ENCODE assay signal across 31 mouse cellular contexts in the genomic region with DNA sequence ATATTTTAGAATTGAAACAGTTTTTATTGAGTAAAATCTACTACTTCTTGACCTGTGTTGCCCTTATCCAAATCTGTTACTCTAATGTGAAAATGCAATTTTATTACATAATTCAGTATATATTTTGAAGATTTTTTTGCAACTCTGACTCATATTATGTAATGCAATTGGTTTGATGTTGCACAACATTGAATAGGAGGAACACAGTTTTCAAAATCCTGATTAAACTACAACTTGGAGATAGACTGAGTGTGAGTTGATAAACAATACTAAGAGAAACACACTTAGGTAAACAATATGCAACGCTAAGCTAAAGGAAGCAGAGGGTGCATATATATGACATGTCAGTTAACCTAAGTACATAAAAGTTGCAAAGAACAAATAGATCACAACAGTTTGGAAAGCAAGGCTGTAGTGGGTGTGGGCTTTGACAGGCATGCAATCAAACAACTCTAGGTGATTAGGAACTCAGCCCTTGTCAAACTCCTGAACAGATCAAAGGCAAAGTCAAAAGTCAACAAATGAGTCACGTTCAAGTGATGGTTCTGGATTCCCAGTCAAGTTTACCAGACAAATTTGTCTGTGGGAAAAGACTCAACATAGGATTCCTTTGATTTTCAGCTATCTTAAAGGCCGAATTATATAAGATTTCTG.
DNase-seq lines count a peak whose midpoint lies in the region; ATAC-seq lines count a peak whose summit lies in the region.
"Had no signal": no experiment of that assay in that cellular context is flagged by ENCODE, and none has a peak within 500 bp of the region (broad histone marks: within the 10 kb centered on the region; RNA-seq: fewer than 3 reads in every experiment).

No protein-coding gene starts in this region.

- H3K4me2 ChIP-seq in liver, embryonic 16.5 days (ENCODE audit: low read depth, low read length): no peak overlapping the region
- H3K4me2 ChIP-seq in liver, embryonic 11.5 days: no peak overlapping the region
- H3K4me2 ChIP-seq in intestine, embryonic 15.5 days (replicated peaks): no peak overlapping the region
- H3K4me2 ChIP-seq: forebrain, embryonic 15.5 days; heart, embryonic 11.5 days; hindbrain, embryonic 12.5 days; liver, embryonic 13.5 days; lung, embryonic 15.5 days; neural tube, embryonic 15.5 days had no signal

- peak; percentile 53; the same call in 1 of the 2 replicates for ATAC-seq in liver, embryonic 16.5 days (ENCODE audit: low read depth)
- ATAC-seq in liver, embryonic 11.5 days (replicated peaks; ENCODE audit: low FRiP score): no peak
- ATAC-seq in intestine, embryonic 15.5 days: peak; percentile 83
- ATAC-seq in megakaryocyte, adult 5-6 weeks (ENCODE audit: poor library complexity, severe bottlenecking): peak; percentile 68
- no peak for ATAC-seq in CD4-positive, CD25-positive, alpha-beta regulatory T cell, adult 4 months
- ATAC-seq: forebrain, embryonic 15.5 days; hindbrain, postnatal 0 days had no signal

- no peaks in the 10 kb centered on the region for H3K27me3 ChIP-seq in liver, embryonic 16.5 days (ENCODE audit: control insufficient read depth, insufficient read depth, low read depth, low read length)
- H3K27me3 ChIP-seq in liver, embryonic 11.5 days (replicated peaks; ENCODE audit: control insufficient read depth, insufficient read depth, low read length): no peaks in the 10 kb centered on the region
- H3K27me3 ChIP-seq in intestine, embryonic 15.5 days (replicated peaks): no peaks in the 10 kb centered on the region
- H3K27me3 ChIP-seq: forebrain, embryonic 15.5 days; hindbrain, embryonic 12.5 days; liver, embryonic 13.5 days; lung, embryonic 15.5 days; neural tube, embryonic 15.5 days had no signal

- WGBS in liver, embryonic 16.5 days (ENCODE audit: insufficient replicate concordance): 54% methylated on average over 3 of the region's 3 CpGs
- WGBS in liver, embryonic 11.5 days: 61% methylated on average over 3 of the region's 3 CpGs
- 40% methylated on average over 3 of the region's 3 CpGs for WGBS in intestine, embryonic 15.5 days

- no peak overlapping the region for H3K4me3 ChIP-seq in liver, embryonic 16.5 days (ENCODE audit: low read depth, low read length)
- H3K4me3 ChIP-seq in liver, embryonic 11.5 days (ENCODE audit: low read depth, low read length): no peak overlapping the region
- no peak overlapping the region for H3K4me3 ChIP-seq in intestine, embryonic 15.5 days (replicated peaks)
- H3K4me3 ChIP-seq: forebrain, embryonic 15.5 days; hindbrain, embryonic 12.5 days; liver, embryonic 13.5 days; lung, embryonic 15.5 days; neural tube, embryonic 15.5 days had no signal

- H3K4me1 ChIP-seq in liver, embryonic 16.5 days (ENCODE audit: control insufficient read depth, low read depth, low read length): no peaks in the 10 kb centered on the region
- H3K4me1 ChIP-seq in liver, embryonic 11.5 days (replicated peaks; ENCODE audit: control insufficient read depth, insufficient read depth, low read length): no peaks in the 10 kb centered on the region
- H3K4me1 ChIP-seq in intestine, embryonic 15.5 days (replicated peaks): no peaks in the 10 kb centered on the region
- H3K4me1 ChIP-seq: forebrain, embryonic 15.5 days; hindbrain, embryonic 12.5 days; liver, embryonic 13.5 days; neural tube, embryonic 15.5 days had no signal

- H3K27ac ChIP-seq in liver, embryonic 16.5 days (ENCODE audit: low read length): no peak overlapping the region
- H3K27ac ChIP-seq in liver, embryonic 11.5 days (ENCODE audit: low read depth, low read length): no peak overlapping the region
- no peak overlapping the region for H3K27ac ChIP-seq in intestine, embryonic 15.5 days
- H3K27ac ChIP-seq: forebrain, embryonic 15.5 days; hindbrain, embryonic 12.5 days; hindbrain, postnatal 0 days; kidney, postnatal 0 days; liver, embryonic 13.5 days; lung, embryonic 15.5 days; neural tube, embryonic 15.5 days had no signal

- no peak for DNase-seq in liver, embryonic 11.5 days (ENCODE audit: low spot score)
- peak; percentile 22 for DNase-seq in NIH3T3 (ENCODE audit: low read depth)
- DNase-seq in right cerebral cortex, postnatal 10 days (ENCODE audit: low spot score in 2 of 2): no peak
- DNase-seq: B cell, adult 2 months; cerebellum, adult 2 months; cerebellum, postnatal 25 days; gastrocnemius, postnatal 25 days; heart, adult 18-20 months; heart, postnatal 36 days; kidney, adult 18-20 months; kidney, postnatal 4 days; layer of hippocampus, adult 9-11 months; liver, embryonic 13.5 days; lung, postnatal 4 days; midbrain, embryonic 14.5 days; retina, postnatal 1 day; right cerebral cortex, postnatal 25 days; thymus, adult 18-20 months; thymus, postnatal 36 days had no signal

- no peaks in the 10 kb centered on the region for H3K36me3 ChIP-seq in liver, embryonic 16.5 days (ENCODE audit: control insufficient read depth, insufficient read depth)
- no peaks in the 10 kb centered on the region for H3K36me3 ChIP-seq in liver, embryonic 11.5 days (ENCODE audit: control insufficient read depth, insufficient read depth, low read length)
- H3K36me3 ChIP-seq in intestine, embryonic 15.5 days: no peaks in the 10 kb centered on the region
- H3K36me3 ChIP-seq: forebrain, embryonic 15.5 days; G1E; hindbrain, embryonic 12.5 days; liver, embryonic 13.5 days; lung, embryonic 15.5 days; neural tube, embryonic 15.5 days had no signal

- H3K9ac ChIP-seq in liver, embryonic 16.5 days (ENCODE audit: low read depth, low read length): no peak overlapping the region
- no peak overlapping the region for H3K9ac ChIP-seq in liver, embryonic 11.5 days (ENCODE audit: low read depth, low read length)
- H3K9ac ChIP-seq in intestine, embryonic 15.5 days: no peak overlapping the region
- H3K9ac ChIP-seq: forebrain, embryonic 15.5 days; hindbrain, embryonic 12.5 days; liver, embryonic 13.5 days; lung, embryonic 15.5 days; neural tube, embryonic 15.5 days had no signal

- H3K9me3 ChIP-seq in liver, embryonic 16.5 days (replicated peaks; ENCODE audit: control insufficient read depth, low read length): no peaks in the 10 kb centered on the region
- H3K9me3 ChIP-seq in liver, embryonic 11.5 days (ENCODE audit: control insufficient read depth, low read length): no peaks in the 10 kb centered on the region
- H3K9me3 ChIP-seq in intestine, embryonic 15.5 days: no peaks in the 10 kb centered on the region
- H3K9me3 ChIP-seq: forebrain, embryonic 15.5 days; G1E; hindbrain, embryonic 12.5 days; liver, embryonic 13.5 days; lung, embryonic 15.5 days; neural tube, embryonic 15.5 days had no signal

Comparison
In these comparisons a context has a peak if more than half of its experiments do, and no peak if none do; other contexts are left out.
1. ATAC-seq: peak in liver, embryonic 16.5 days (single experiment), intestine, embryonic 15.5 days (single experiment) and megakaryocyte, adult 5-6 weeks (single experiment); none in liver, embryonic 11.5 days (single experiment) and CD4-positive, CD25-positive, alpha-beta regulatory T cell, adult 4 months (single experiment).